In the genomic region with DNA sequence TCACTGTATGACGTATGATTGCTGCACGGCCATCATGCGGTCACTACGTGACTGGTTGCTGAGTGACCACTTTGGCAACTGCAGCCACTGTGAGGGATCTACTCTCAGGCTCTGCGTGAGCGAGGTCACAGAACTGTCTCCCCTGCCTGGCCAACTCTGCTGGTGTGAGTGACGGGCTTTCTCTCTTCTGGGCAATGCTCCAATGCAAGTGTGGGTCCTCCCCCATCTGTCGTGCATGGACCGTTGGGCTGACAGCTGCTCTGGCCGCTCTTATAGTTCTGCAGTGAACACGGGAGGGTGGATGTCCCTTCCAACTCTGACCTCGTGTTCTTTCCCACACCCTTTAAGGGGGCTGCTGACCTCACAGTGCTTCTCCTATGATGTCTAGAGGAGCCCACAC, we compare ENCODE assay signal across 10 mouse cellular contexts. TPM values are rescaled to one million over a fixed set of nuclear protein-coding genes. Genes with fewer than 3 reads are reported as not detected.
A peak's percentile ranks its signal among the peaks of the same experiment; 100 is the strongest.
DNase-seq lines count a peak whose midpoint lies in the region; ATAC-seq lines count a peak whose summit lies in the region.
"Had no signal": no experiment of that assay in that cellular context is flagged by ENCODE, and none has a peak within 500 bp of the region (broad histone marks: within the 10 kb centered on the region; RNA-seq: fewer than 3 reads in every experiment).

No protein-coding gene starts in this region.

- H3K4me1 ChIP-seq in hindbrain, embryonic 16.5 days (ENCODE audit: control insufficient read depth, insufficient read depth, low read depth, low read length), result peaks cover 9% of the 10 kb centered on the region; the same call in 1 of the 2 replicates
- peaks cover 26% of the 10 kb centered on the region for H3K4me1 ChIP-seq in stomach, embryonic 16.5 days (ENCODE audit: control insufficient read depth, insufficient read depth, low read length)

- peak overlapping the region; percentile 66 for H3K27ac ChIP-seq in hindbrain, embryonic 16.5 days (ENCODE audit: low read depth, low read length)
- peak overlapping the region; percentile 52 for H3K27ac ChIP-seq in stomach, embryonic 16.5 days (ENCODE audit: low read length)

- intact Hi-C loops in left cerebral cortex, postnatal 10 days (cut with DNase I), result no loop called here

- 0 out of 2 replicates have a peak overlapping the region, but pooled peaks have one; percentile 6 for H3K9ac ChIP-seq in hindbrain, embryonic 16.5 days (ENCODE audit: low read depth, low read length)
- 0 out of 2 replicates have a peak overlapping the region, but pooled peaks have one; percentile 38 for H3K9ac ChIP-seq in stomach, embryonic 16.5 days (ENCODE audit: low read length)

- peak overlapping the region; percentile 21; the same call in 1 of the 2 replicates for H3K4me2 ChIP-seq in hindbrain, embryonic 16.5 days (ENCODE audit: low read length)
- H3K4me2 ChIP-seq in stomach, embryonic 16.5 days (ENCODE audit: low read depth, low read length), result no peak overlapping the region

- no peak overlapping the region for H3K4me3 ChIP-seq in hindbrain, embryonic 16.5 days (ENCODE audit: low read length)
- no peak overlapping the region for H3K4me3 ChIP-seq in stomach, embryonic 16.5 days (replicated peaks; ENCODE audit: low read length)

- H3K27me3 ChIP-seq in hindbrain, embryonic 16.5 days (replicated peaks; ENCODE audit: control insufficient read depth, insufficient read depth, low read length), result no peaks in the 10 kb centered on the region
- H3K27me3 ChIP-seq in stomach, embryonic 16.5 days (ENCODE audit: control insufficient read depth, insufficient read depth, low read length), result no peaks in the 10 kb centered on the region
- H3K27me3 ChIP-seq: Patski had no signal

- no peaks in the 10 kb centered on the region for H3K36me3 ChIP-seq in hindbrain, embryonic 16.5 days (ENCODE audit: control insufficient read depth, insufficient read depth, low read length)
- no peaks in the 10 kb centered on the region for H3K36me3 ChIP-seq in stomach, embryonic 16.5 days (ENCODE audit: control insufficient read depth, insufficient read depth, low read length)

- peak; percentile 79 for ATAC-seq in hindbrain, embryonic 16.5 days
- ATAC-seq in stomach, embryonic 16.5 days (ENCODE audit: insufficient read depth, low FRiP score), result peak; percentile 14; the same call in 1 of the 2 replicates
- ATAC-seq: Patski had no signal

- WGBS in hindbrain, embryonic 16.5 days, result 36% methylated on average over 12 of the region's 12 CpGs
- WGBS in stomach, embryonic 16.5 days, result 46% methylated on average over 12 of the region's 12 CpGs

- peak; percentile 36 to 74 for DNase-seq in left cerebral cortex, postnatal 10 days (ENCODE audit: extremely low spot score in 1 of 2, low spot score in 2 of 2)
- DNase-seq in left cerebral cortex, adult 11 months (ENCODE audit: low spot score), result no peak
- peak; percentile 22 to 34 for DNase-seq in frontal cortex, postnatal 14 days (ENCODE audit: low spot score in 2 of 2)
- peak; percentile 59 to 74 for DNase-seq in lung, adult 18-20 months
- DNase-seq in cerebellum, adult 11 months, result no peak
- no peak for DNase-seq in adipocyte (ENCODE audit: low spot score)

- H3K9me3 ChIP-seq in hindbrain, embryonic 16.5 days (ENCODE audit: control insufficient read depth, low read length), result no peaks in the 10 kb centered on the region
- H3K9me3 ChIP-seq in stomach, embryonic 16.5 days (replicated peaks; ENCODE audit: control insufficient read depth, low read length), result no peaks in the 10 kb centered on the region

RNA-seq across cellular contexts. Expression of a gene that starts 6.4 kb away (rescaled TPM):
- total RNA-seq in left cerebral cortex, postnatal 10 days (2021), result 10 to 100 TPM; 73.5 to 83.0 TPM
- 75.4 and 76.2 TPM in 2 replicates for polyA plus RNA-seq in hindbrain, embryonic 16.5 days (2015; fragmentation: Nextera tagmentation; extraction: Ambion mirVana)
- 116 and 120 TPM in 2 replicates for polyA plus RNA-seq in stomach, embryonic 16.5 days (2015; fragmentation: Nextera tagmentation; extraction: Ambion mirVana)

RNA-seq across cellular contexts. Expression of a gene that starts 13.0 kb away (rescaled TPM):
- not detected for total RNA-seq in left cerebral cortex, postnatal 10 days (2021)
- polyA plus RNA-seq in hindbrain, embryonic 16.5 days (2015; fragmentation: Nextera tagmentation; extraction: Ambion mirVana), result not detected in 2 replicates
- not detected in 2 replicates for polyA plus RNA-seq in stomach, embryonic 16.5 days (2015; fragmentation: Nextera tagmentation; extraction: Ambion mirVana)
- polyA plus RNA-seq: frontal cortex, adult 2 months; Patski had no signal

RNA-seq across cellular contexts. Expression of a gene that starts 30.8 kb away (rescaled TPM):
- total RNA-seq in left cerebral cortex, postnatal 10 days (2021), result 1 to 10 TPM; 1.6 to 2.2 TPM
- polyA plus RNA-seq in hindbrain, embryonic 16.5 days (2015; fragmentation: Nextera tagmentation; extraction: Ambion mirVana), result 6.2 and 7.2 TPM in 2 replicates
- polyA plus RNA-seq in stomach, embryonic 16.5 days (2015; fragmentation: Nextera tagmentation; extraction: Ambion mirVana), result 66.8 and 72.1 TPM in 2 replicates

RNA-seq across cellular contexts. Expression of a gene that starts 54.9 kb away (rescaled TPM):
- 10 to 100 TPM; 88.2 to 90.8 TPM for total RNA-seq in left cerebral cortex, postnatal 10 days (2021)
- polyA plus RNA-seq in hindbrain, embryonic 16.5 days (2015; fragmentation: Nextera tagmentation; extraction: Ambion mirVana), result 153 and 156 TPM in 2 replicates
- 23.2 and 27.3 TPM in 2 replicates for polyA plus RNA-seq in stomach, embryonic 16.5 days (2015; fragmentation: Nextera tagmentation; extraction: Ambion mirVana)

RNA-seq across cellular contexts. Expression of a gene that starts 56.9 kb away (rescaled TPM):
- 10 to 100 TPM; 26.4 to 30.5 TPM for total RNA-seq in left cerebral cortex, postnatal 10 days (2021)
- polyA plus RNA-seq in hindbrain, embryonic 16.5 days (2015; fragmentation: Nextera tagmentation; extraction: Ambion mirVana), result 13.3 and 15.1 TPM in 2 replicates
- polyA plus RNA-seq in stomach, embryonic 16.5 days (2015; fragmentation: Nextera tagmentation; extraction: Ambion mirVana), result 14.1 and 15.4 TPM in 2 replicates

Comparison
In these comparisons a context has a peak if more than half of its experiments do, and no peak if none do; other contexts are left out.
1. DNase-seq: peak in left cerebral cortex, postnatal 10 days (2 of 2), frontal cortex, postnatal 14 days (2 of 2) and lung, adult 18-20 months (2 of 2); none in left cerebral cortex, adult 11 months (single experiment), cerebellum, adult 11 months (single experiment) and adipocyte (single experiment).